Mouse (Mus musculus): ENCODE data around the gene Tbc1d32.

DNA sequence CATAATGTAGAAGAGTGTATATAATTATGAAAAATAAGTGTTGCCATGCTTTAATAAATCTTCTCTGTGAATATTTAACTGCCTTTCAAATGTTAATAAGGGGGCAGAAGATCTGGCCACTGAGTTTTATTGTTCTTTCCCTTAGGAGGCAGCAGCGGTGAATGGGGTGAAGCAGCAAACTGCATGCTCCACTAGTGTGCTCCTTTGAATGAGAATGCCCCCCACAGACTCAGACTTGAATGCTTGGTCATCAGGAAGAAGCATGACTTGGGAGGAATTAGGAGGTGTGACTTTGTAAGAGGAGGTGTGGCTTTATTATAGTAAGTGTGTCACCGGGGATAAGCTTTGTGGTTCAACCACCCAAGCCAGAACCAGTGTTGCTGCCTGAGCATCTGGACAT is 69.7 kb downstream of the Tbc1d32 start:
- no peak for TF ChIP-seq EP300 (IDR thresholded peaks at IDR 0.05; ENCODE audit: low read depth)
- TF ChIP-seq CTCF (IDR thresholded peaks at IDR 0.05; ENCODE audit: low read depth) = no peak
